ENCODE assay signal across 8 mouse cellular contexts in genomic region chr1:132355841-132356242, GRCm38 (mm10). TPM values are rescaled to one million over a fixed set of nuclear protein-coding genes. Genes with fewer than 3 reads are reported as not detected.
DNase-seq lines count a peak whose midpoint lies in the region; ATAC-seq and TF ChIP-seq lines count a peak whose summit lies in the region.

No protein-coding gene starts in this region.

- no peak overlapping the region for H3K4me2 ChIP-seq in heart, embryonic 11.5 days
- H3K4me2 ChIP-seq in limb, embryonic 13.5 days (replicated peaks): no peak overlapping the region

- H3K27ac ChIP-seq in heart, embryonic 11.5 days (ENCODE audit: low read depth, low read length): no peak overlapping the region
- peak overlapping the region; percentile 68 for H3K27ac ChIP-seq in embryonic facial prominence, embryonic 10.5 days (replicated peaks)
- H3K27ac ChIP-seq in kidney, adult 2 months (ENCODE audit: insufficient read depth, low read depth, low read length): peak overlapping the region; percentile 61
- no peak overlapping the region for H3K27ac ChIP-seq in limb, embryonic 13.5 days

- TF ChIP-seq CTCF in kidney, adult 2 months (conservative IDR thresholded peaks at IDR 0.05; ENCODE audit: insufficient read depth, insufficient read length, low read depth, low read length): peak; percentile 99

- H3K36me3 ChIP-seq in heart, embryonic 11.5 days (ENCODE audit: control insufficient read depth, insufficient read depth, low read length): peaks cover 27% of the 10 kb centered on the region
- peaks cover 48% of the 10 kb centered on the region for H3K36me3 ChIP-seq in embryonic facial prominence, embryonic 10.5 days (replicated peaks)
- H3K36me3 ChIP-seq in kidney, adult 2 months (ENCODE audit: control insufficient read depth, insufficient read depth, low read length): no peaks in the 10 kb centered on the region
- peaks cover 42% of the 10 kb centered on the region for H3K36me3 ChIP-seq in limb, embryonic 13.5 days

- no peak for TF ChIP-seq POLR2A in kidney, adult 2 months (IDR thresholded peaks at IDR 0.05; ENCODE audit: low read depth, low read length)

- H3K27me3 ChIP-seq in heart, embryonic 11.5 days (ENCODE audit: control insufficient read depth, insufficient read depth, low read length): no peaks in the 10 kb centered on the region
- no peaks in the 10 kb centered on the region for H3K27me3 ChIP-seq in embryonic facial prominence, embryonic 10.5 days (replicated peaks; ENCODE audit: low read depth, poor library complexity, severe bottlenecking)
- H3K27me3 ChIP-seq in kidney, adult 2 months (replicated peaks; ENCODE audit: control insufficient read depth, insufficient read depth, low read length): no peaks in the 10 kb centered on the region
- H3K27me3 ChIP-seq in limb, embryonic 13.5 days: no peaks in the 10 kb centered on the region

- WGBS in heart, embryonic 11.5 days (ENCODE audit: insufficient replicate concordance): 0% methylated on average over 3 of the region's 3 CpGs
- WGBS in embryonic facial prominence, embryonic 10.5 days: under 1% methylated on average over 3 of the region's 3 CpGs
- WGBS in kidney, adult 2 months: 3% methylated on average over 3 of the region's 3 CpGs
- WGBS in limb, embryonic 13.5 days: 0% methylated on average over 3 of the region's 3 CpGs

- no peak overlapping the region for H3K4me3 ChIP-seq in heart, embryonic 11.5 days (ENCODE audit: low read depth, low read length)
- H3K4me3 ChIP-seq in embryonic facial prominence, embryonic 10.5 days: no peak overlapping the region
- H3K4me3 ChIP-seq in kidney, adult 2 months (ENCODE audit: insufficient read depth, low read depth, low read length): no peak overlapping the region
- no peak overlapping the region for H3K4me3 ChIP-seq in limb, embryonic 13.5 days

- no peak overlapping the region for H3K9ac ChIP-seq in heart, embryonic 11.5 days (ENCODE audit: low read depth, low read length)
- H3K9ac ChIP-seq in limb, embryonic 13.5 days: no peak overlapping the region

- peak; percentile 98 for DNase-seq in heart, adult 11 months
- peak; percentile 86 for DNase-seq in embryonic facial prominence, embryonic 10.5 days (ENCODE audit: low spot score)
- peak; percentile 90 to 93 for DNase-seq in heart, adult 18-20 months
- peak; percentile 93 for DNase-seq in kidney, adult 2 months
- peak; percentile 54 to 76 for DNase-seq in monocyte, adult 2 months (ENCODE audit: low read depth in 1 of 2, low spot score in 2 of 2)
- DNase-seq in spleen, postnatal 36 days (ENCODE audit: low spot score in 2 of 2): peak; percentile 77 to 78

- no peak for ATAC-seq in heart, embryonic 11.5 days (replicated peaks; ENCODE audit: insufficient number of reproducible peaks, low FRiP score, low TSS enrichment)
- peak; percentile 42; the same call in 1 of the 2 replicates for ATAC-seq in limb, embryonic 13.5 days (ENCODE audit: low FRiP score, low read depth)

- H3K4me1 ChIP-seq in heart, embryonic 11.5 days (ENCODE audit: control insufficient read depth, insufficient read depth, low read length): peaks cover 15% of the 10 kb centered on the region
- H3K4me1 ChIP-seq in embryonic facial prominence, embryonic 10.5 days: peaks cover 26% of the 10 kb centered on the region
- peaks cover 26% of the 10 kb centered on the region for H3K4me1 ChIP-seq in kidney, adult 2 months (ENCODE audit: control insufficient read depth, insufficient read depth, low read length)
- H3K4me1 ChIP-seq in limb, embryonic 13.5 days: 0 out of 2 replicates have a peak, but pooled peaks cover 6% of the 10 kb centered on the region

- H3K9me3 ChIP-seq in heart, embryonic 11.5 days (replicated peaks; ENCODE audit: control insufficient read depth, low read length): 0 out of 2 replicates have a peak, but pooled peaks cover 1% of the 10 kb centered on the region
- H3K9me3 ChIP-seq in embryonic facial prominence, embryonic 10.5 days: peaks cover 3% of the 10 kb centered on the region
- peaks cover 2% of the 10 kb centered on the region; the same call in 1 of the 2 replicates for H3K9me3 ChIP-seq in limb, embryonic 13.5 days

RNA-seq across cellular contexts. Expression of gene Tmcc2, which starts 35.2 kb away (rescaled TPM):
- polyA plus RNA-seq in heart, embryonic 11.5 days (2014; fragmentation: Nextera tagmentation; extraction: Ambion mirVana): 10.4 and 14.6 TPM in 2 replicates
- polyA plus RNA-seq in embryonic facial prominence, embryonic 10.5 days (2016; fragmentation: Nextera tagmentation; extraction: Ambion mirVana): 10.2 and 11.7 TPM in 2 replicates
- total RNA-seq in heart, adult 18-20 months (2021): 10 to 100 TPM; 25.0 to 26.0 TPM
- polyA plus RNA-seq in kidney, adult 2 months (2012; rRNA removed): 6.0 and 6.3 TPM in 2 replicates
- 12.0 and 14.4 TPM in 2 replicates for polyA plus RNA-seq in limb, embryonic 13.5 days (2015; fragmentation: Nextera tagmentation; extraction: Ambion mirVana)

RNA-seq across cellular contexts. Expression of gene Nuak2, which starts 39.9 kb away (rescaled TPM):
- polyA plus RNA-seq in heart, embryonic 11.5 days (2014; fragmentation: Nextera tagmentation; extraction: Ambion mirVana): 2.6 and 3.6 TPM in 2 replicates
- 12.6 and 19.6 TPM in 2 replicates for polyA plus RNA-seq in embryonic facial prominence, embryonic 10.5 days (2016; fragmentation: Nextera tagmentation; extraction: Ambion mirVana)
- 1 to 10 TPM; 4.2 to 4.4 TPM for total RNA-seq in heart, adult 18-20 months (2021)
- 56.1 and 73.7 TPM in 2 replicates for polyA plus RNA-seq in kidney, adult 2 months (2012; rRNA removed)
- 1.2 and 1.4 TPM in 2 replicates for polyA plus RNA-seq in limb, embryonic 13.5 days (2015; fragmentation: Nextera tagmentation; extraction: Ambion mirVana)

RNA-seq across cellular contexts. Expression of gene Klhdc8a, which starts 57.4 kb away (rescaled TPM):
- polyA plus RNA-seq in heart, embryonic 11.5 days (2014; fragmentation: Nextera tagmentation; extraction: Ambion mirVana): 0.45 and 0.56 TPM in 2 replicates
- polyA plus RNA-seq in embryonic facial prominence, embryonic 10.5 days (2016; fragmentation: Nextera tagmentation; extraction: Ambion mirVana): 0.46 and 0.58 TPM in 2 replicates
- 10 to 100 TPM; 16.7 to 25.6 TPM for total RNA-seq in heart, adult 18-20 months (2021)
- 15.7 and 17.7 TPM in 2 replicates for polyA plus RNA-seq in kidney, adult 2 months (2012; rRNA removed)
- polyA plus RNA-seq in limb, embryonic 13.5 days (2015; fragmentation: Nextera tagmentation; extraction: Ambion mirVana): 0.09 and 0.11 TPM in 2 replicates

Comparison
In these comparisons a context has a peak if more than half of its experiments do, and no peak if none do; other contexts are left out.
1. H3K27ac ChIP-seq: peak in embryonic facial prominence, embryonic 10.5 days (single experiment) and kidney, adult 2 months (single experiment); none in heart, embryonic 11.5 days (single experiment) and limb, embryonic 13.5 days (single experiment).
2. RNA of gene Klhdc8a, which starts 57.4 kb away (polyA plus RNA-seq): 15.7 to 17.7 TPM in kidney, adult 2 months; 0.45 to 0.56 TPM in heart, embryonic 11.5 days, 0.46 to 0.58 TPM in embryonic facial prominence, embryonic 10.5 days and 0.09 to 0.11 TPM in limb, embryonic 13.5 days; every median in the first group is over 10 times any median in the second.
3. Peak in every context shown above with its lines, with median percentiles within 50 percentile points of each other: DNase-seq.